Mouse (Mus musculus): ENCODE results near the gene Rin3.
A peak's percentile ranks its signal among the peaks of the same experiment; 100 is the strongest.

The Rin3 gene

DNA sequence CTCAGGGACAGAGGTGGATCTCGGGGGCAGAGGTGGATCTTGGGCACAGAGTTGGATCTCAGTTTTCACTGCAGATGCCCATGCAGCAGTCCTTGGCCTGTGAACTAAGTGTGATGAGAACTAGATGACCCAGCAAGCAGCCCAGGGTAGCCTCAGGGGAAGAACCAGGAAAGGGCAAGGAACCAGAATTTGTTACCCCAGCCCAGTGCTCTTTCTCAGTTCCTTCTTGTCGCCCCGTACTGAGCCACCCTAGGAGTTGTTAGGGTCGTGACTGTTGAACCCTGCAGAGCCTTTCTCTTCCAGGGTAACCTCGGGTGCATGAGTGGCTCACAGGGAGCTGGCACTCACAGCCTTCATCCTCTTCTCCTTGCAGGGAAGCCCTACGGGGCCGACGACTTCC, 99.3 kb downstream of the Rin3 start:
- DNase-seq = no peak

DNA sequence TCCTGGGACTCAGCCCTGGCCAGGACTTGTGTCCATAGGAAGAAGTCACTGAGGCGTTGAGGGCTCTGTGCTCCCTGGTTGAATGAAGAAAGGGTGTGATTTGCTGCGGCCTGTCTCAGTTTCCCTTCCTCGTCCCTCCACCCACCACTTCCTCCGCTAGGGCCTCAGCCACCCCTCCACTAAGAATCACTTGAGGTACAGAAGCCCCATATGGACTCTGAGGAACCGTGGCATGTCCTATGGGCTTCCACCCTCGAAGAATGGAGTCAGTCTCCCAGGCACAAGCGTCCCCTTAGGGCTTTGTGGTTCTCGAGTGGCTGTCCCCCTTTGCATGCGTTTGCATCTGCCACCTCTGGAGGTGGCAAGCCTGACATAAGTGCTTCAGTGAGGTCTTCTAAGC, 100.4 kb downstream of the Rin3 start:
- no peak for DNase-seq

DNA sequence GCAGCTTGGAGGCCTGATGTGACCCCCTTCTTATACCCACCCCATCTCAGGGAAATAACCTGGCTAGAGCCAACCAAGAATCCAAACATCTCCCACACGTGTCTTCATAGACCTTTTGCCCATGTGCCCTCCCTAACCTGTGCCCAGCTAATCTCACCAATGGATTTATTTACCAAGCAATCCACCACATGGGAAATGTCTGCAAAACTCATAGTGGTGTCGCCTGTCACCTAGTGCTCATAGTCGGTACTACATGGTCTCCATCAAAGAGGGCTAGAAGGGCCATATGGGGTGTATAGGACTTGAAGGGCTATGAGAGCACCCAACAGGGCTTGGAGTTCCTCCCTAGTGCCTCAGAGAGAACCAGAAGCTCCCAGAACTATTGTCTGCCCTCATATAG, 102.0 kb downstream of the Rin3 start:
- DNase-seq = peak; percentile 54 to 75

DNA sequence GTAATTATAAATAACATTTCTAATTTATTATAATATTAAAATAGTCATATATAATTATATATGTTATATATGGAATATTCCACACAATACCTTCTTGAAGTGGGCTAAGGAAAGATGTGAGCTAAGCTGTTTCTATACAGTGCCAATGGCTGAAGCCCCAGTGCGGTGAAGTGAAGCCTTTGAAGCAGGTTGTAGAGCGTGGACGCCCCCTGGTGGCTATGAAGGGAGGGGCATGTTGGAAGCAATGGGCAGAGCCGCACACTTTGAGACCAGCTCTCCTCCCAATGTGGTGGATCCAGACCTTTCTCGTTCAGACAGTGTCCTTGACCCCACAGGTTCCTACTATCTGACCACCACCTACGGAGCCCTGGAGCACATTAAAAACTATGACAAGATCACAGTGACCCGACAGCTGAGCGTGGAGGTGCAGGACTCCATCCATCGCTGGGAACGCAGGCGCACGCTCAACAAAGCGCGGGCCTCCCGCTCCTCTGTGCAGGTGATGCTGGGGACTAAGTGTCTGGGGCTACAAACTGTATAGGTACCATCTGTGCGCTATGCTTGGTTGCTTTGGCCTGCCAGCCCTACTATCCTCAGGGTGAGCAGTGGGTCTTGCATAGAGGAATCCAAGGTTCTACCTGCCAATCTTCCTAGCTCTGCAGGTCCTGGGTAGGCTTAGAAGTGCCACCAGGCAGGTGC, 104.5 kb downstream of the Rin3 start:
- peak; percentile 91 to 93 for DNase-seq

DNA sequence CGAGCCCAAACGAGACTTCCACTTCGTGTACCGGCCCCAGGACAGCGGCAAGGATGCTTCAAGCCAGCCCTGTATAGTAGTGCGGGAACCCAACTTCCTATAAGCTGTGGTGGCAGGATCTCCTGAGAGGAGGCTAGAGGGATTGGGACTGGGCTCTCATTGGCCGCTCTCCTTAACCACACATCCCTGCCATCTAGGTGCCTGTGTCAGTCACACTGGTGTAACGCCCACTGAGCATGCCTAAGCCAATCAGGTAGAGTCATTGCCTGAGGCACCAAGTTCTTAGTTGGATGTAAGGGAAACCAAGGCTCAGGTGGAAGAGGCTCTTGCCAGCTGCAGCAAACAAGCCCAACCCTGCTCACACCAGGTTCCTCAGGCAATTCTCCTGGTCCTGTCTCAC, 107.2 kb downstream of the Rin3 start:
- peak in 1 of 2 experiments; percentile 25 for DNase-seq

DNA sequence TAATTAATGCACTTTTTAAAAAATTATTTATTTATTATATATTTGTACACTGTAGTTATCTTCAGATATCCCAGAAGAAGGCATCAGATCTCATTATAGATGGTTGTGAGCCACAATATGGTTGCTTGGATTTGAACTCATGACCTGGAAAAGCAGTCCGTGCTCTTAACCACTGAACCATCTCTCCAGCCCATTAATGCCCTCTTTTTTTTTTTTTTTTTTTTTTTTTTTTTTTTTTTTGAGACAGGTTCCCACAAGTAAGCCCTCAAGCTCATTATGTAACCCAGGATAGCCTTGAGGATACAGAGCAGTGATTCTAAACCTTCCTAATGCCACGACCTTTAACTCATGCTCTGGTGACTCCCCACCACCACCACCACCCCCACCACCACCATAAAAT, 108.3 kb downstream of the Rin3 start:
- DNase-seq = no peak

DNA sequence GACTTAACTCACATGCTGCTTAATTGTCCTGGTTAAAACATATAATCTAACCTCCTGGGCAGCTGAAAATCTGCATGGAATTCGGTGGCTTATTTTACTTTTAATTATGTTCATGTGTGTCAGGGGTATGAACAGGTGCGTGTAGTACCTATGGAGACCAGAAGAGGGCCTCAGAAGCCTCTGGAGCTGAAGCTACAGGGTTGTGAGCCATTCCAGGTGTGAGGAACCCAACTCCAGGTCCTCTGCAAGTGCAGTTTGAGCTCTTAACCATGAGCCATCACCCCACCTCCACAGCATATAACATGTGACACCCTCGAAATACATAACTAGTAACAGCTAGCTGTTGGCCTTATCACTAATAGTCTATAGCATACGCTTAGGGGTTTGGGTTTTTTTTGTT, 109.1 kb downstream of the Rin3 start:
- DNase-seq = peak in 1 of 2 experiments; percentile 60

DNA sequence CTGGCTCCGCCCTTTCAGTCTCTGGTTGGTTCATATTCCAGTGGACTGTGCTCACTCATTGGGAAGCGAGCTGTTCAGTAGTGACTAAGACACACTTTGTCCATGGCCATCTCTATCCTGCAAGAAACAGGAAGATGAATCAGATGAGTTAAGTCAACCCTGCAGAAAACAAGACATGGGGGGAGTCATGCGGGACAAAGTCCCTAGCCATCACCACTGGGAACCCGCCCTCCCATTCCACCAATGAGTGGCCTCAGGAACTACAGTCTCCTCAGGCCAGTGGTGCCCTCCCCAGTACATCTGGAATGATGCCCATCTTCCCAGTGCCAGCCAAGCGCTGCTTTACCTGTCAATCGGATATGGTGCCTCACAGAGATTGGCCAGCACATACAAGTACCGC, 111.6 kb downstream of the Rin3 start:
- no peak for DNase-seq

DNA sequence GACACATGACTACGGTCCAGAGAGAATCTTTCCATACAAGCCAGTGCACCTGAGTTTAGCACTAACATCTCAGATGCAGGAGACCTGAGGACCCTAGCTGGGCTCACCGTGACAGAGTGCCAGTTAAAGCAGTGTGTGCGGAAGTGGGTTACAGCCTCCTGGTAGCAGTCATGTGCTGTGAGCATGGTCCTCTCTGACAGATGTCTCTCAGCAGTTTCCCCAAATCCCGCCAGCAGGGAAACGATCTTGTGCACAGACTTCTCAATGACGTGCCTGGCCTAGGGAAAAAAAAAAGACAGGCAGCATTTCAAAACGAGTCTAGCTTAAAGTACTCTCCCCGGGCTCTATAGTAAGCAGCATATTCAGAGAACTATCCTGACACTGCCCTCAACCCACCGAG, 112.7 kb downstream of the Rin3 start:
- peak in 1 of 2 experiments; percentile 45 for DNase-seq

DNA sequence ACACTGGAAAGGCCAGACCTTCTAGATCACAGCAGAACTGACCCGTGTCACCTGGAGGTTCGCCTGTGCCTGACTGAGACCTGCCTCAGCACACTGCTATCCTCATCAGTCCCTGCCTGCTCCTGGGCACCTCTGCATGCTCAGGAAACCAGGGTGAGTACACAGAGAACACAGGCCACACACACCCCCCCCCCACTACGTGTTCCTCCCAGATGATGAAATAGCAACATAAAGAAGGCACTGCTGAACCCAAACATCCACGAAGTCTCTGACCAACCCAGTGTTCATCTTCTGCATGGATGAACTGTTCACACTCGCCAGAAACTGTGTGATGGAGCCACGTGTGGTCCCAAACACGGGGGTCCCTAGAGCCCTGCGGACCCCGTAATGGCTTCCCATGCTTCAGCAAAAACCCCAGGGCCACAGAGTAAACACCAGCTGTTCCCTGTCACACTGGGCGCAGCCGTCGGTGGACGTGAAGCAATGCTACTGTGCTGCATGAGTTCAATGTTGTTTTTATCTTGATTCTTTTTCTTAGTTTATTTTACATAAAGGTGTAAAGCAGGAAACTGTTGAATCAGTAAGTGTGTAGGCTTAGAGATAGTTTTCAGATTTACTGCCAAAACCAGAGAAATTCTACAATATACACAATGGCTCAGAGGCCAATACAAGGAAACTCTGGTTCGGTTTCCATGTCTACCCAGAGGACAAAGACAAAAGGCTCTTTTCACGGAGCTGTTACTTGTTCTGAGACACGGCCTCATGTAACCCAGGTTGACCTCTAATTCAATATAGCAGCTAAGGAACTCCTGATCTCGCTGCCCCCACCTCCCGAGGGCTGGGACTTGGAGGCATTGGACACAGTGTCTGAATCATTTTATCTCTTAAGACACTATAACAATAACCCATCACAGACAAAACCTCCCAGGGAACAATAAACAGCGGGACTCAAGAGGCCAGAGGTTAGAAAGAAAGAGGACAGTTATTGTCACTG, 113.4 kb downstream of the Rin3 start:
- no peak for DNase-seq

DNA sequence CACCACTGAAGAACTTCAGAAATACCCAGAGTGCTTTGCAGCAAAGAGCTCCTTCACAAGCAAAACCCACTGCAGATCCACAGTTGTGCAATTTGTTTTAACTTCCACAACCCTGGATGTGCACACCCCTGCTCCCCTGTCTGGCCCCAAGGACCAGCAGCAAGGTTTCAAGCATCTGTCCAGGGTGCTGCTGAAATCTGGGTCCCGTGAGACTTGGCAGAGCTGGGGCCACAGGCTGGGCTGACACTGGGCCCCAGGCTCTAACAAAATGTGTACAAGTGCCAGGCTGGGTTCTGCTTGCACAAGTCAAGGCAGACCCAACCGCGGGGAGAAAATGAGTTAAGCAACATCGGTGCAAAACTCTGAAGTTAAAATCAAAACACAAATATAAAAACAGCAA, 115.7 kb downstream of the Rin3 start:
- no peak for DNase-seq

DNA sequence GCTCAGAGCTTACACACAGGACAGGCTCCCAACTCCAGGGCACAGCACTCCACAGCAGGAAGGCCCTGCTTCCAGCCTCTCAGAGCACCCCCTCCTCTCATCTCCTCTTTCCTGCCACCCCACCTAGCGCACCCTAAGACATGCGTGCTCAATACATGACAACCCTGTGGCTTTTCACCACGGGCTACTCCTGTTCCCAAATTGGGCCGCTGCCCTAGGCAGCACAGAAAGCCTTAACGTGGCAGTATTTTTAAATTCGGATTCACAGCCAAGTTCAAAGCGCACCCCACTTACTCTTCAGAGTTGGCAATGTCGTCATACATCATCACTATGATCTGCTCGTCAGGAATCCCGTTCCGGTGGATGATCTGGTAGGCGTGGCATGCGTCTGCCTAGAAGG, 130.3 kb downstream of the Rin3 start:
- no peak for DNase-seq

DNA sequence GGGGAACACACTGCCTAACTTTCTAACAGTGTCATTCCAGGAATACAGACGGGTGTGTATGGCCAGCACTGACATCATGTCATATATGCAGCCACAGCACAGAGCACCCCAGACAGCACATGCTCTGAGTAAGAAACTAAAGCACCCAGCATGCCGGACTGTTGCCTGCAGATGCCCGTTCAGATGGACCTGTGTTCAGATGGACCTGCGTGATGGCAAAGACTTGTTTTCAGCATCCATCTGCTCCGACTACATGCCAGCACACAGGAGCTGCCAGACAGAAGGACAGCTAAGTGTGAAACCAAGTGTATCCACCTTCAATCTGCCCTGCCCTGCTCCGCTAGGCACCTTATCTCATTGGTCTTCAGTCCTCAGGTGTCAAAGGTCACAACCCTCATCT, 131.8 kb downstream of the Rin3 start:
- peak in 1 of 2 experiments; percentile 39 for DNase-seq

DNA sequence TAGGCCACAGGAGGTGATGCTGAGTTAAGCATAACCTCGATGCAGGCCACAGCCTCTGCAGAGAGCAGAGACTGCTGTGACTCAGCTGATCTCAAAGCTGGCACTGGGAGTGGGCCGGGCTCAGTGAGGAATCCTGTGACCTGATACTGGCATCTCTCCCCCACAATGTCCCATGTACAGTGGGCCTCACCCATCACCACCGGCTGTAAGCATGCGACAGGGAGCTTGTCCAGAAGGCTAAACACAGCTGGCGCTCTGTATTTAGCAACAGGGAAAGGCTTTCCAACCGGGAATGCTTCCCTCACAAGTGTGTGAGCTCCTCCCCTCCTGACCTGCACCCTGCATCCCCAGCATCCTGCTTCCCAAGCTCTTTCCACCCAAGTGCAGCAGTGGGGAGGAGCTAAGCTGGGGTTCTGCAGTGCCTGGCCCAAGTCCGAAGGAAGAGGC, 133.6 kb downstream of the Rin3 start:
- DNase-seq = peak in 1 of 2 experiments; percentile 48

DNA sequence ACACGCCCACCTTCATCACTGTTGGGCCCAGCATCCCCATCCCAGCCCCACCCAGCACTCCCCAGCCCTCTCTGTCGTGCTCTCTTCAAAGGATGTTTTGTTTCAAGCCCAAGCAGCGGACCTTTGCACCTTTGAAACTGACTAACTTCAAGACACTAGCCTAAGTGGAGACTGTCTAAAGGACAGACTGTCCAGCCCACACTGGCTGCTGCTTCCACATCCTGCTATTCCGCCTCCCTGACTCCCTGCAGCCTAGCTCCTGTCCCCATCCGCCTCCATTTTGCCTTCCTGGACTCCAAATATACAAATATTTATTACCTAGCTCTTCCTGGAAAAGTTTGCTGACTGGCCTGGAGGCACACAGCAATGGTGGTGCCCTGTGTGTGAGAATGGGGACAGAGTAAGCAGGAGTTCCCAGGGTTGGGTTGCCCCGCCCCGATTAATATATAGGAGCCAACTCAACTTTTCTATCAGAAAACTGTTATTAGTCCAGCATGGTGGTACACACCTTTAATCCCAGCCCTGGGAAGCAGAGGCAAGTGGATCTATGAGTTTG, 134.2 kb downstream of the Rin3 start:
- DNase-seq = no peak

DNA sequence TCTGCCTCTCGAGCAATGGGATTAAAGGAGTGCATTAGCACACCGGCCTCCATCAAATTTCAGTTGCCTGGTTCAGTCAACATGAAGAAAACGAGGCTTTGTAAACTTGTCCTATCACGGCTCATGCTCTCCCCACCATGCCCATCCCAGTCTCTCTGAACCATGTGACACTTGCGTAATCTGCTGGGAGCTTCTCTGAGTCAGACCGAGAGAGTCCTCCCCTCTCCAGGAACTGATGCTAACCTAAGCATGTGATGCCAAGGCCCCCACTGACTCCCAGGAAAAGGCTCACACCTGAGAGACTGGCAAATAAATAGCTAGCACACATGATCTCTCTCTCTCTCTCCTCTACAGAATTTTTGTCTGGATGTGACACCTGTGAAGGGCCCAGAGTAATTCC, 134.9 kb downstream of the Rin3 start:
- no peak for DNase-seq

DNA sequence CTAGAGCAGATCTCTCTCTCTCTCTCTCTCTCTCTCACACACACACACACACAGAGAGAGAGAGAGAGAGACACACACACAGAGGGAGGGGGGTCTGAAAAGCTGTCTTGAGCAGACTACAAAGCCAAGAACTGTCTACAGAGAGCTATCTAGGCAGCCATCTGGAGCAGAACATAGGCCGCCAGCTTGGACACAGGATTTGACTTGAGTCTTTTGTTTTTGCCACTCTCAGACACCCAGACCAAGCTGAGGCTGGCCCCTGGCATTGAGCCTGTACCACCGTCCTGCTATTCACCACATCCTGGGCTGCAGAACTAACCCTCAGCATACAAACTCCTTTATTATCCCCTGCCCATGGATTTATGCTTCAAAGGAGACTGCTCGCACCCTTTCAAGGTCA, 136.7 kb downstream of the Rin3 start:
- DNase-seq = peak; percentile 66 to 69

DNA sequence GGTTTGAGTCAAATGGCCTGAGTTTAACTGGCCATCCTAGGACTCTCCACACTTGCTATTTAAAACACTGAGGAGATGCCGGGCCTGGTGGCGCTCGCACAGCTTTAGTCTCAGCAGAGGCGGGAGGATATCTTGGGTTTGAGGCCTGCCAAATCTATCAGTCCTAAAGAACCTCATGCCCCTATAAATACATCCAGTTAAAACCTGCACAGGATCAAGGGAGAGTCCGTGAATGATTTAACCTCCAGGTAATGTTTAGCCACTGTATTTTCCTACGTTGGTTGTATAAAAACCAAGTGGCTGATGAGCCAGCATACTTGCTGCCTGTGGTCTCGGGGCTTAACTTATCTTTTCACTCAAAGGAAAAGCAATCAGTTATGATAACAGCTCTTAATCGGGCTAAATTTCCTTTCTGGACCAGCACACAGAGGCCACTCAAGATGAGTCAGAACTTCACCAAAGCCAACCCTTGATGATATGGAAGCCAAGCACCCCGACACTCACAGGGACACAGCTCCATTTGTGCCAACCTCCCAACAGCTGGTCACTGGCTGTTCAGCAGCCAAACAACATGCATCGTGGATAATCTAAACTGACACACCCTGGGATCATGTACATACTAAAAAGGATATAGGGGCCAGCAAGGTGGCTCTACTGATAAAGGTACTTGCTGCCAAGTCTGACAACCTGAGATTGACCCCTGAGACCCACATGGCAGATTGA, 137.5 kb downstream of the Rin3 start:
- peak in 1 of 2 experiments; percentile 14 for DNase-seq

DNA sequence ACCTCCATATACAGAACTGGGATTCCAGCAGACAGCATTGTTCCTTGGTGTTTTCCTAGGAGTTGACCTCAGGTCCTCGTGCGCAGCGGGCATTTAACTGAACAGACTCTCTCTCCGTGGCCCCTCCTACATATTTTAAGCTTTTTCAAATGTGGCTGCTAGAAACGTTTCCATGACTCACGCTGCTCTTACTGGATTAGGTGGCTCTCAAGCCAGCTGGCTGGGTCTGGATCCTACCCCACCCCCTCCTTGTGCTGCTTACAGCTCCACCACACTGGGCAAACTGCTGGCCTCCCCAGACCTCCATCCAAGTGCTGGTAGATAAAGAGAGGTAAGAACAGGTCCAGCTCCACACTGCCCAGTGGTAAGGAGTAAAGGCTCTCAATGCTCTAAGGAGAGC, 139.2 kb downstream of the Rin3 start:
- peak in 1 of 2 experiments; percentile 60 for DNase-seq

DNA sequence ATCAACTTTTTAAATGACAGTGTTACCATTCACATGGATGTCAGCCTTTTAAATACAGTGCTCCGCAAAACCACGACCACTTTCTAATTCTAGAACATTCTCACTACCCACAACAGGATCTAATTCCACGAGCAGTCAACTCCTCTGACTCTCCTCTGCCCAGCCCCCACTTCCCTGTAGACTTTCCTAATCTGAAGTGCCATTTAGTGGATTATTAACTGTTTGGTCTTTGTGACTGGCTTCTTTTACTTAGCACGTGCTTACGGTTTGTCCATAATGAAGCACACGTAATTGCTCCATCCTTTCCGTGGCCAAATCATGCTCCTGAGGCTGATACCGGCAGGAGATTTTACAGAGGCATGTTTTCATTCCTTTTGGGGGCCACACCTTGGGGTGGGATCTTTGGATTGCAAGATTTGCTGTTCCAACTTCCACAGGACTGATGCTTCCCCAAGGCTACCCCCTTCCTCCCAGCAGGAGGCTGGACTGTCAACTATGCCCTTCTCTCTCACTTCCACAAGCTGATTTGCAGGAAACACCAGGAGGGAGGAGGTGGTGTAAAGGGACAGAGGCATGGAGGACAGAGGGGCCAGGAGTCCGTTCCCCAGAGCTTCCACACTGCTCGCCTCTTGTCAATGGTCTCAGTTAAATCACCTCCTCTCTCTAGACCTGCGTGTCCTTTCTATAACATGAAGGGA, 139.9 kb downstream of the Rin3 start:
- no peak for DNase-seq

DNA sequence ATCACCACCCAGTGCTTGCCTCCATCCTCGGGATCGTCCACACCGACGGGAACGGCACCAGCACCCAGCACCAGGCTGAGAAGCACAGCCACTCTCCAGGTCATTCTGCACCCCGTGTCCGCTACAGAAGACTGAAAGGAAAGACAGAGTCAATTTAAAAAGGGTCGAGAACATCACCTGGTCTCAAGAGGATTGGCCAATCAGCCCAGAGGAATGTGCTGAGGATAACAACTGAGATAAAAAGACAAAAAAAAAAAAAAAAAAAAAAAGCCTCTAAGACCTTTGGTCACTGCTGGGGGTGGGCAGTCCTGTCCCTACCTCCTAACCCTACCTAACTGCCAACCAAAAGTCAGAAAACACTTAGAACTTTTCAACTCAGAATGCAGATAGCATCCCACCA, 140.8 kb downstream of the Rin3 start:
- no peak for DNase-seq

DNA sequence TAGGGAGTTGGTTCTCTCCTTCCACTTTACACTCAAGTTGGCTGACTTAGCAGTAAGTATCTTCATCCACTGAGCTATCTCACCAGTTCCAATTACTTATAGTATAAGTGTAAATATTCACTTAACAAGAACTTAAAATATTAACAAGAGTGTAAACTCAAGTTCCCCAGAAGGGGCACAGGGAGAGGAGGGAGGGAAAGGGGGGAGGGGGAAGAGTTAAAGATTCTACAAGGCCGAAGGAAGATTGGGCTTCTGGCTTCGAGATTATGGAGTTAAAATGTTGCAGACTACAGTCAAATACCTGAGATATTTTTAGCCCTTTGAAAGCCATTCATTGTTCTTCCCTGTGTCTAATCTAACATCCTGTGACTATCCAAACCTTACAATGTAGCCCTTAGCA, 141.6 kb downstream of the Rin3 start:
- no peak for DNase-seq
